Mouse (Mus musculus) megakaryocyte, embryonic 14.5 days (primary cell): ENCODE results near the gene Sipa1l3.

ENCODE experiments used
- FLI1 ChIP-seq: IDR thresholded peaks from 2 replicates; pipeline ENCODE4 v1.6.1; 2012; ENCODE audit warnings: low read length, inconsistent platforms, mixed read lengths
- GATA1 ChIP-seq: IDR thresholded peaks from 3 replicates; pipeline ENCODE4 v1.6.1; 2012; ENCODE audit warnings: mixed read lengths, low read length, inconsistent platforms, borderline replicate concordance

- TF ChIP-seq GATA1 (no peak), FLI1 (no peak)
Observed at GRCm38 (mm10) chr7:29397486-29397885, 121.0 kb downstream of the Sipa1l3 start.
